In the genomic region with DNA sequence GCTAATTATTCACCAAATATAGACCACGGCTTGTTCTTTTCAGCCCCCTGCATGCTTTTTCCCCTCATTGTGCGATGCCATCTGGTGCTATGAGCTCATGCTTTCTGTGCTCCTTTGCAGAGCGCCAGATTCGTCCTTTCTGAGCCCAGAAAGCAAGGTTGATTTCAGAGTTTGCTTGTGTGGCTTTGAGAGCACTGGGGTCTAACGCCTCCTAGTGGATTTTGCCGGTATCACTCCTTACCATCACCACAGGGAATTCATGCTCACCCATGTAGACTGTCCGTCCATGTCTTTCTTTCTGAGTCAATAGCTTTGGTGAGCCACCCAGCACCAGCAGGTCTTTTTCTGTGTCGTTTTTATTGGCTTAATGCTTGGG, we compare ENCODE assay signal across 8 mouse cellular contexts. TPM values are rescaled to one million over a fixed set of nuclear protein-coding genes. Genes with fewer than 3 reads are reported as not detected.
A peak's percentile ranks its signal among the peaks of the same experiment; 100 is the strongest.
DNase-seq lines count a peak whose midpoint lies in the region; ATAC-seq lines count a peak whose summit lies in the region.

No protein-coding gene starts in this region.

- no peak overlapping the region for H3K4me2 ChIP-seq in hindbrain, embryonic 13.5 days

- DNase-seq in adrenal gland, adult (ENCODE audit: inconsistent age in 2 of 2, low spot score in 1 of 2), result peak; percentile 83 to 95
- DNase-seq in cerebellum, adult 9-11 months, result peak; percentile 97
- DNase-seq in frontal cortex, postnatal 14 days (ENCODE audit: low spot score in 2 of 2), result peak; percentile 79 to 82
- DNase-seq in layer of hippocampus, postnatal 10 days (ENCODE audit: low spot score in 2 of 2), result peak; percentile 92 to 94
- DNase-seq in lung, postnatal 10 days, result peak; percentile 90
- DNase-seq in retina, embryonic 14.5 days (ENCODE audit: low spot score), result peak; percentile 87

- H3K27ac ChIP-seq in hindbrain, embryonic 13.5 days, result peak overlapping the region; percentile 76

- no peaks in the 10 kb centered on the region for H3K27me3 ChIP-seq in hindbrain, embryonic 13.5 days

- no peak overlapping the region for H3K4me3 ChIP-seq in hindbrain, embryonic 13.5 days

- H3K36me3 ChIP-seq in hindbrain, embryonic 13.5 days, result no peaks in the 10 kb centered on the region

- no peaks in the 10 kb centered on the region for H3K9me3 ChIP-seq in hindbrain, embryonic 13.5 days

- 7% methylated on average over 8 of the region's 8 CpGs for WGBS in hindbrain, embryonic 13.5 days

- H3K9ac ChIP-seq in hindbrain, embryonic 13.5 days, result peak overlapping the region; percentile 46; the same call in 1 of the 2 replicates

- ATAC-seq in hindbrain, embryonic 13.5 days (ENCODE audit: low FRiP score), result peak; percentile 71
- ATAC-seq in erythroid progenitor cell, adult 5-6 weeks (replicated peaks; ENCODE audit: low FRiP score, poor library complexity, severe bottlenecking), result no peak

- H3K4me1 ChIP-seq in hindbrain, embryonic 13.5 days (replicated peaks), result peaks cover 24% of the 10 kb centered on the region

RNA-seq across cellular contexts. Expression of a gene that starts 38.0 kb away (rescaled TPM):
- polyA plus RNA-seq in hindbrain, embryonic 13.5 days (2015; fragmentation: Nextera tagmentation; extraction: Ambion mirVana), result 31.8 and 35.4 TPM in 2 replicates
- total RNA-seq in layer of hippocampus, postnatal 10 days (2021), result 10 to 100 TPM; 77.2 to 78.4 TPM
- not detected in 2 replicates for total RNA-seq in erythroid progenitor cell, adult 5-6 weeks (2015; ENCODE audit: low replicate concordance)
- not detected in 2 replicates for total RNA-seq in erythroid progenitor cell, adult 5-6 weeks (2017; ENCODE audit: low replicate concordance)

Comparison
In these comparisons a context has a peak if more than half of its experiments do, and no peak if none do; other contexts are left out.
1. RNA of a gene that starts 38.0 kb away (total RNA-seq): 77.2 to 78.4 TPM in layer of hippocampus, postnatal 10 days; not detected in erythroid progenitor cell, adult 5-6 weeks; every median in the first group is over 10 times any median in the second.
2. Peak in every context shown above with its lines, with median percentiles within 50 percentile points of each other: DNase-seq.